Mouse (Mus musculus) myocyte (in vitro differentiated cells): ENCODE measurements at regions not wholly inside any gene's neighbourhood (a gene's known extent, or its start where the extent isn't known, plus 50 kb on each side); places are given as distances from the start of the nearest gene placed in this dataset.

Source experiments
- H3K27me3 ChIP-seq: one replicate; pipeline ENCODE4 v1.6.1; 2011; ENCODE audit not compliant: control insufficient read depth, insufficient read depth, insufficient read length
- H3K36me3 ChIP-seq: one replicate; pipeline ENCODE4 v1.6.1; 2011; ENCODE audit not compliant: control insufficient read depth, insufficient read depth
- H3K4me2 ChIP-seq: one replicate; pipeline ENCODE4 v1.6.1; 2011; ENCODE audit warnings: low read depth, control low read depth
- H3K4me3 ChIP-seq: one replicate; pipeline ENCODE4 v1.5.1; 2011; ENCODE audit warnings: mild to moderate bottlenecking, control low read depth, moderate library complexity
- H3K79me2 ChIP-seq: one replicate; pipeline ENCODE4 v1.6.1; 2011; ENCODE audit not compliant: control insufficient read depth, insufficient read depth
- H3ac ChIP-seq: one replicate; pipeline ENCODE4 v1.6.1; 2011; ENCODE audit not compliant: control insufficient read depth, insufficient read length
- CEBPB ChIP-seq: IDR thresholded peaks from 2 replicates; pipeline ENCODE4 v1.6.1; 2011; ENCODE audit warnings: mild to moderate bottlenecking, moderate library complexity; ENCODE audit not compliant: poor library complexity, insufficient read depth, severe bottlenecking
- E2F4 ChIP-seq: IDR thresholded peaks from one replicate; pipeline ENCODE4 v1.6.1; 2011; ENCODE audit warnings: mild to moderate bottlenecking, control low read depth, moderate library complexity; ENCODE audit not compliant: insufficient read depth
- MAX ChIP-seq: IDR thresholded peaks from one replicate; pipeline ENCODE4 v1.6.1; 2011; ENCODE audit warnings: low read depth, mild to moderate bottlenecking, control low read depth
- MYOD1 ChIP-seq, 3 experiments: IDR thresholded peaks; one replicate each; pipeline ENCODE4 v1.6.1; 2011; ENCODE audit warnings: control low read depth in 2 of 3, low read depth in 2 of 3, mild to moderate bottlenecking in 2 of 3, moderate library complexity in 1 of 3; ENCODE audit not compliant: insufficient read length in 2 of 3, control insufficient read depth in 1 of 3
- MYOG ChIP-seq, 3 experiments: IDR thresholded peaks; one replicate each; pipeline ENCODE4 v1.6.1; 2011; ENCODE audit warnings: control low read depth in 2 of 3, low read depth in 2 of 3, mild to moderate bottlenecking in 2 of 3; ENCODE audit not compliant: insufficient read length in 2 of 3, control insufficient read depth in 1 of 3, insufficient read depth in 1 of 3
- POLR2A ChIP-seq: IDR thresholded peaks from one replicate; pipeline ENCODE4 v1.6.1; 2011; ENCODE audit warnings: low read depth, mild to moderate bottlenecking, control low read depth, moderate library complexity; ENCODE audit not compliant: insufficient read length
- POLR2AphosphoS2 ChIP-seq: IDR thresholded peaks from one replicate; pipeline ENCODE4 v1.6.1; 2011; ENCODE audit warnings: low read depth, control low read depth; ENCODE audit not compliant: insufficient read length
- REST ChIP-seq: IDR thresholded peaks from one replicate; pipeline ENCODE4 v1.6.1; 2011; ENCODE audit warnings: mild to moderate bottlenecking, control low read depth, moderate library complexity; ENCODE audit not compliant: insufficient read depth, insufficient read length
- SRF ChIP-seq: IDR thresholded peaks from one replicate; pipeline ENCODE4 v1.6.1; 2011; ENCODE audit warnings: low read depth; ENCODE audit not compliant: control insufficient read depth, insufficient read length
- TCF12 ChIP-seq: IDR thresholded peaks from one replicate; pipeline ENCODE4 v1.6.1; 2011; ENCODE audit warnings: mild to moderate bottlenecking, control low read depth; ENCODE audit not compliant: poor library complexity, insufficient read depth, severe bottlenecking
- TCF3 ChIP-seq: IDR thresholded peaks from one replicate; pipeline ENCODE4 v1.6.1; 2011; ENCODE audit warnings: low read depth, control low read depth; ENCODE audit not compliant: insufficient read length
- USF1 ChIP-seq: IDR thresholded peaks from one replicate; pipeline ENCODE4 v1.6.1; 2011; ENCODE audit warnings: low read depth, mild to moderate bottlenecking, control low read depth, moderate library complexity

DNA sequence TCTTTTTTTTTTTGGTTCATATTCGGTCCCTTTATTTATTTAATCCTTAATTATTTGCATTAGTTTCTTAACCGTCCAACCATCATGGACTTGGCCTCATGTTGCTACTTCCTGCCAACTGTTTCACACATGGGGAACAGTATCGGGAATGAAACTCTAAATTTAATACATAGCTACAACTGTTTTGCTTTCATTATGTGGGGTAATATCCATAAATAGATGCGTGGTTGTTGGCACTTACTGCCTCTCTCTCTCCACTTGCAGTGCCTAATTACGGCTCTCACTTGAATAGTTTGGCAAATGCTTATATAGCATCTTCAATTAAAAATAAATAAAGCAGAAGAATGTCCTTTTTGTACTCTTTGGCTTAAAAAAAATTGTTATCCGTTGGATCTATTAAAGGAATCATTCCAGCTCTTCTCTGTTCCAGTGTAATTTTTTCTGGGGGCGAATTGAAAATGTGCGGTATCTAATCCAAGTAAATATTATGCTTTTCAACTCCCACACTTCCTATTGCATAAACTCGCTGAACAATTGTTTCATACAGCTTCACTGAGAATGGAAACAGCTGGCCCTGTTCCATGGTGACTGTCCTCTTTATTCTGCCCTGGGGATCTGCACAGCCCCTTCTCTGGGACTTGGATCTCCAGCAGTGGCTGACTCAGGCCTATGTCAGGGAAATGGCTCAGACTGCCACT lies 534.4 kb upstream of the Adamts16 start:
- H3K4me2 ChIP-seq: peak overlapping the region; percentile 65
- no peak overlapping the region for H3K4me3 ChIP-seq

GRCm38 (mm10) chr13:71372701-71373685 lies 531.4 kb upstream of the Adamts16 start:
- no peak overlapping the region for H3ac ChIP-seq
- H3K27me3 ChIP-seq: no peaks in the 10 kb centered on the region
- TF ChIP-seq MAX: no peak
- no peak for TF ChIP-seq REST
- TF ChIP-seq POLR2AphosphoS2: no peak
- no peak for TF ChIP-seq USF1
- no peak for TF ChIP-seq SRF
- TF ChIP-seq MYOD1 (IDR thresholded peaks at IDR 0.05; ENCODE audit: control insufficient read depth in 1 of 3, insufficient read length in 2 of 3, low read depth in 2 of 3): no peak
- TF ChIP-seq CEBPB: no peak
- TF ChIP-seq POLR2A: no peak
- no peak for TF ChIP-seq MYOG (IDR thresholded peaks at IDR 0.05; ENCODE audit: control insufficient read depth in 1 of 3, insufficient read depth in 1 of 3, insufficient read length in 2 of 3, low read depth in 2 of 3)
- no peak for TF ChIP-seq E2F4
- no peak for TF ChIP-seq TCF3
- TF ChIP-seq TCF12: no peak
- peak overlapping the region; percentile 57 for H3K4me2 ChIP-seq
- H3K4me3 ChIP-seq: no peak overlapping the region
- no peaks in the 10 kb centered on the region for H3K36me3 ChIP-seq
- H3K79me2 ChIP-seq: no peaks in the 10 kb centered on the region

More for the DNA sequence above, 534.4 kb upstream of the Adamts16 start:
- no peaks in the 10 kb centered on the region for H3K79me2 ChIP-seq
- no peaks in the 10 kb centered on the region for H3K36me3 ChIP-seq
- TF ChIP-seq CEBPB: peak; percentile 51; the same call in 1 of the 2 replicates
- TF ChIP-seq MYOD1 (IDR thresholded peaks at IDR 0.05; ENCODE audit: control insufficient read depth in 1 of 3, insufficient read length in 2 of 3, low read depth in 2 of 3): peak in 1 of 3 experiments; percentile 9
- no peak for TF ChIP-seq POLR2AphosphoS2
- TF ChIP-seq MYOG (IDR thresholded peaks at IDR 0.05; ENCODE audit: control insufficient read depth in 1 of 3, insufficient read depth in 1 of 3, insufficient read length in 2 of 3, low read depth in 2 of 3): peak in 1 of 3 experiments; percentile 53
- no peak overlapping the region for H3ac ChIP-seq
- no peaks in the 10 kb centered on the region for H3K27me3 ChIP-seq

DNA sequence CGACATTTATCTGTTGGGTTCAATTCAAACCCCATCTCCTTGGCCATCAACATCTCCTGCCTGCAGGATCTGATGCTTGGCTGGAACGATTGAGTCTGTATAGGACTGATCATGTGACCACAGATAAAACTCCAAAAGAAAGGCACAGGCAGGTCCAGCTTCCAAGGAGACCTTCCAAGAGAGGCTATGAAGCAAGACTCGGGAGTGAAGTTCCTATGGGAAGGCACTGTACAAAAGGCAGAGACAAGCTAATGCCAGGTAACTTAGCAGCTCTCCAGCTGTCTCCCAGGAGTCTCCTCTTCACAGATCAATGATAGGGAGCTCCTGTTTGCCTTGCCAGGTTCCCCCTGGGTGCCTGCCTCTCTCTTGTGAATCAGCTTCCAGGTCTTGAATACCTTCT lies 528.2 kb upstream of the Adamts16 start:
- Histone ChIP-seq H3ac (no peak overlapping the region), H3K27me3 (no peaks in the 10 kb centered on the region), H3K79me2 (no peaks in the 10 kb centered on the region), H3K4me2 (no peak overlapping the region), H3K4me3 (no peak overlapping the region), H3K36me3 (no peaks in the 10 kb centered on the region)
- TF ChIP-seq SRF: no peak
- no peak for TF ChIP-seq USF1
- no peak for TF ChIP-seq REST
- no peak for TF ChIP-seq MYOD1 (IDR thresholded peaks at IDR 0.05; ENCODE audit: control insufficient read depth in 1 of 3, insufficient read length in 2 of 3, low read depth in 2 of 3)

DNA sequence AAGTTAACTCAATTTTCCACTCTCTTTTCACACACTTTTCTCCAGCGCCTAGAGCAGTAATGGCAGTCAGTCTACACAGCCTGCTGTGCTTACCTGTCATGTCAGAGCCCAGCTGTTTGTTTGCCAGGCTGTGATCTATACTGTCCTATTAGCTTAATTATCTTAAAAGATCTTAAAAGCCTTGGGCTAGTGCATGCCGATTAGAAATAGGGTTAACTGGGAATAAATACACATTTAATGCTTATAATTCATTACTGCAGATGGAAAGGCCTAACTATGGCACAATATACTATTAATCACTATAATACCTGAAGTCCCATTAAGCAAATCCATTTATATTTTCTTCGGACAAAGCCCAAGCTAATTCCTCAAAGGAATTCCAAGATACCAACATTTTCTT lies 523.6 kb upstream of the Adamts16 start:
- Histone ChIP-seq H3K36me3 (no peaks in the 10 kb centered on the region), H3K27me3 (no peaks in the 10 kb centered on the region), H3K79me2 (no peaks in the 10 kb centered on the region), H3K4me2 (no peak overlapping the region), H3K4me3 (no peak overlapping the region), H3ac (no peak overlapping the region)
- TF ChIP-seq REST (no peak), MYOD1 (IDR thresholded peaks at IDR 0.05; ENCODE audit: control insufficient read depth in 1 of 3, insufficient read length in 2 of 3, low read depth in 2 of 3) (no peak), SRF (no peak), E2F4 (no peak), TCF12 (no peak), POLR2AphosphoS2 (no peak), CEBPB (no peak), TCF3 (no peak), MYOG (IDR thresholded peaks at IDR 0.05; ENCODE audit: control insufficient read depth in 1 of 3, insufficient read depth in 1 of 3, insufficient read length in 2 of 3, low read depth in 2 of 3) (no peak), USF1 (no peak), POLR2A (no peak), MAX (no peak)
